Mouse (Mus musculus) liver, embryonic 16.5 days (tissue): ENCODE measurements around the gene Gbp9. TPM values are rescaled to one million over a fixed set of nuclear protein-coding genes. Genes with fewer than 3 reads are reported as not detected.
A peak's percentile ranks its signal among the peaks of the same experiment; 100 is the strongest.
"Not testable (repeated sequence)": the region's sequence is repeated elsewhere in the genome, so short reads cannot be mapped to it uniquely, and the experiment has no call there.

Experiments
- ATAC-seq: fragments of 200-750 bp; cut with Nextera tagmentation; 2 replicates; pipeline ENCODE4 v1.8.0; 2017; ENCODE audit warnings: low read depth, mild to moderate bottlenecking, moderate number of reproducible peaks, moderate library complexity
- H3K27ac ChIP-seq: fragments of 300-500 bp; sonication (generic); 2 replicates; pipeline ENCODE4 v1.5.1; 2014; ENCODE audit warnings: mild to moderate bottlenecking, low read length
- H3K27me3 ChIP-seq: fragments of 300-500 bp; sonication (generic); 2 replicates; pipeline ENCODE4 v1.6.1; 2014; ENCODE audit warnings: low read depth, low read length, mixed read lengths; ENCODE audit not compliant: control insufficient read depth, insufficient read depth
- H3K36me3 ChIP-seq: fragments of 300-500 bp; sonication (generic); 2 replicates; pipeline ENCODE4 v1.6.1; 2014; ENCODE audit warnings: mild to moderate bottlenecking; ENCODE audit not compliant: control insufficient read depth, insufficient read depth
- H3K4me1 ChIP-seq: fragments of 300-500 bp; sonication (generic); 2 replicates; pipeline ENCODE4 v1.6.1; 2014; ENCODE audit warnings: low read depth, low read length, mixed read lengths; ENCODE audit not compliant: control insufficient read depth
- H3K4me2 ChIP-seq: fragments of 300-500 bp; sonication (generic); 2 replicates; pipeline ENCODE4 v1.6.1; 2014; ENCODE audit warnings: low read depth, low read length, mixed read lengths
- H3K4me3 ChIP-seq: fragments of 300-500 bp; sonication (generic); 2 replicates; pipeline ENCODE4 v1.5.1; 2014; ENCODE audit warnings: low read depth, mild to moderate bottlenecking, low read length
- H3K9ac ChIP-seq: fragments of 300-500 bp; sonication (generic); 2 replicates; pipeline ENCODE4 v1.6.1; 2014; ENCODE audit warnings: low read depth, low read length
- H3K9me3 ChIP-seq: fragments of 300-500 bp; sonication (generic); replicated peaks from 2 replicates; pipeline ENCODE4 v1.6.1; 2016; ENCODE audit warnings: low read length; ENCODE audit not compliant: control insufficient read depth
- WGBS: fragments of 180-500 bp; shearing (Covaris S2); extraction: QIAGEN DNeasy Blood & Tissue Kit; methylation state at CpG from one replicate; pipeline ENCODE4 v1.1.7; 2014; ENCODE audit not compliant: insufficient replicate concordance; 5-methylcytosine and 5-hydroxymethylcytosine counted together
- polyA plus RNA-seq: library from polyadenylated mRNA; unstranded; fragments of >200 nt; fragmentation: Nextera tagmentation; extraction: Ambion mirVana; gene quantifications from 2 replicates; pipeline ENCODE4 v1.2.1, GENCODE M21; 2015

Gene Gbp9
- polyA plus RNA-seq, 1 experiment from 2014 or later = 1.2 TPM

GRCm38 (mm10) chr5:105136706-105137304 lies 2.5 kb downstream of the Gbp9 start:
- not testable (repeated sequence) for H3K27me3 ChIP-seq, ATAC-seq, H3K4me1 ChIP-seq, H3K9ac ChIP-seq, H3K4me3 ChIP-seq, H3K27ac ChIP-seq, H3K36me3 ChIP-seq, H3K4me2 ChIP-seq, H3K9me3 ChIP-seq
- 29% methylated on average over 3 of the region's 3 CpGs for WGBS

DNA sequence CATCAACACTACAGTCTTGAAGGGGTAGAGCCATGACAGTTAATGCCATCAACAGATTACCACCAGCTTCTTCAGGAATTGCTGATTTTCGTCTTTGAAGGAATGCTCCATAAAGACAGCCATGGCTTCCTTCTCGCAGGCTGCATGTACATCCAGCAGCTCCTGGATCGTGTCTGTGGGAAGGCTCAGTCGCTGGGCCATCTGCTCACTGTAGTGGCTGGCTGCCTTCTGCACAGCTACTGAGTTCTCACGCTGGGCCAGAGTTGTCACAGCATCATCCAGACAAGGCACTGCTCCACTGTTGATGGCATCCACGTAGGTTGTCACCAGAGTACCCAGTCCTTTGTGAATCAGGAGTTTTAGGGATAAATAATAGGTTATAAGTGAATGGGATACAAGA lies 17.6 kb downstream of the Gbp9 start:
- not testable (repeated sequence) for H3K27me3 ChIP-seq, H3K9ac ChIP-seq, H3K4me1 ChIP-seq, H3K4me3 ChIP-seq, H3K9me3 ChIP-seq, H3K27ac ChIP-seq, ATAC-seq, H3K36me3 ChIP-seq, H3K4me2 ChIP-seq
- 44% methylated on average over 6 of the region's 6 CpGs for WGBS

- no peaks in the 10 kb centered on the region for H3K36me3 ChIP-seq
- 15% methylated on average over 2 of the region's 2 CpGs for WGBS
- no peak for ATAC-seq
Observed at GRCm38 (mm10) chr5:105115740-105116139, 23.6 kb downstream of the Gbp9 start.

GRCm38 (mm10) chr5:105114696-105115095 lies 24.6 kb downstream of the Gbp9 start:
- Histone ChIP-seq H3K36me3 (no peaks in the 10 kb centered on the region), H3K4me1 (no peaks in the 10 kb centered on the region), H3K4me3 (no peak overlapping the region), H3K4me2 (no peak overlapping the region), H3K27me3 (no peaks in the 10 kb centered on the region), H3K9me3 (no peaks in the 10 kb centered on the region), H3K27ac (no peak overlapping the region), H3K9ac (no peak overlapping the region)
- WGBS = 45% methylated on average over 2 of the region's 2 CpGs
- ATAC-seq = no peak

More at GRCm38 (mm10) chr5:105115740-105116139, 23.6 kb downstream of the Gbp9 start:
- no peak overlapping the region for H3K9ac ChIP-seq
- H3K4me2 ChIP-seq = no peak overlapping the region
- no peaks in the 10 kb centered on the region for H3K4me1 ChIP-seq
- H3K27ac ChIP-seq = no peak overlapping the region
- no peaks in the 10 kb centered on the region for H3K9me3 ChIP-seq
- H3K4me3 ChIP-seq = no peak overlapping the region
- no peaks in the 10 kb centered on the region for H3K27me3 ChIP-seq

GRCm38 (mm10) chr5:105113656-105114055 lies 25.7 kb downstream of the Gbp9 start:
- Histone ChIP-seq H3K36me3 (no peaks in the 10 kb centered on the region), H3K27me3 (no peaks in the 10 kb centered on the region), H3K4me2 (no peak overlapping the region), H3K9ac (no peak overlapping the region), H3K27ac (no peak overlapping the region), H3K9me3 (no peaks in the 10 kb centered on the region), H3K4me3 (no peak overlapping the region), H3K4me1 (no peaks in the 10 kb centered on the region)
- WGBS = 70% methylated on average over 5 of the region's 5 CpGs
- no peak for ATAC-seq

DNA sequence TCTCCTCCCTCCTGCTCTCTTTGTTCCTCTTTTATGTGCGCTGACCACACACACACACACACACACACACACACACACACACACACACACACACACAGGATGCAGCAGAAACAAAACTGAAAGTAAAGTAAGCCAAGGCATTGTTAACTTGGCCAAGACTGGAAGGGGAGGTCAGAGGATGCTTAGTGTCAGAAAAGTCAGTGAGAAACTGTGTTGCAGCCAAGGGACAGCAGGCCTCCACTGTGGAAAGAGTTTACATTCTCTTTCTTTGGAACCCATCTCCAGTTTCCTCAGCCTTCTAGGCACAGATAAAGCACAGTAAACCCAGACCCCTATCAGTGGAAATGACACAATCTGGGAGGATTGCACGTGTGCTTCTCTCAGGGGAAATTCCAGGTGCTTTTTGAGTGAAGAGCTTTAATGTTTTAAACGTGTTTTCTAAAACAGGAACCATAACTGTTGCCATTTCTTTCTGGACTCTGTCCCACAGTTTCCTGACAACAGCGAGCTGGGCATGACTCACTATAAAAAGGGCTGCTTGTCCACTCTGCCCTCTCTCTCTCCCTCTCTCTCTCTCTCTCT lies 29.0 kb downstream of the Gbp9 start:
- WGBS = 3% methylated on average over 4 of the region's 4 CpGs
- not testable (repeated sequence) for H3K9me3 ChIP-seq, H3K4me1 ChIP-seq, H3K27me3 ChIP-seq, H3K36me3 ChIP-seq, H3K4me3 ChIP-seq, H3K9ac ChIP-seq
- peak; percentile 64 for ATAC-seq
- Histone ChIP-seq H3K4me2 (0 out of 2 replicates have a peak overlapping the region, but pooled peaks have one; percentile 9), H3K27ac (peak overlapping the region; percentile 19; the same call in 1 of the 2 replicates)

GRCm38 (mm10) chr5:105109775-105110174 lies 29.6 kb downstream of the Gbp9 start:
- H3K36me3 ChIP-seq, H3K4me1 ChIP-seq, H3K4me3 ChIP-seq, H3K27me3 ChIP-seq, ATAC-seq, H3K4me2 ChIP-seq, H3K9me3 ChIP-seq, H3K9ac ChIP-seq: not testable (repeated sequence)
- 0 out of 2 replicates have a peak overlapping the region, but pooled peaks have one; percentile 19 for H3K27ac ChIP-seq
- WGBS = 14% methylated on average over 1 of the region's 1 CpGs

GRCm38 (mm10) chr5:105105689-105106088 lies 33.6 kb downstream of the Gbp9 start:
- 24% methylated on average over 2 of the region's 2 CpGs for WGBS
- ATAC-seq = not testable (repeated sequence)

DNA sequence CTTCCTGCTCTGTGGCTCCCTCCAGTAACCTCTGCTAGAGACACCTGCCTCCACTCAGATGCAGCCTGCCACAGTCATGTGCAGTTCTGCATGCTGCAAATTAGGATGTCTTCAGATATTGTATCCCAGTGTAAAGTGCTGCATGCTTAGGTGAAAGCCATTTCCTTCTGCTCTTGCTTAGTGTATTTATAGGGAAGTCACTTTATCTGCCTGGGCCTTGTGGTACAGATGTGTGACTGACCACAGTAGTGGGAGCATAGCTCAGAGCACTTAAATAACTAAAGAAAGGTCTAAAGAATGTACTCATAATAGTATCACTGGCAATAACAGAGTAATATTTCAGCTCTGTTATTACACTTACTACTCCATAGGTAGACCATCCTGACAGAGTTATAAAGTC lies 57.4 kb downstream of the Gbp9 start:
- ATAC-seq = no peak
- Histone ChIP-seq H3K4me1 (no peaks in the 10 kb centered on the region), H3K27ac (no peak overlapping the region), H3K4me2 (no peak overlapping the region), H3K36me3 (no peaks in the 10 kb centered on the region), H3K9ac (no peak overlapping the region), H3K27me3 (no peaks in the 10 kb centered on the region), H3K4me3 (no peak overlapping the region), H3K9me3 (no peaks in the 10 kb centered on the region)

More at GRCm38 (mm10) chr5:105105689-105106088, 33.6 kb downstream of the Gbp9 start:
- H3K27ac ChIP-seq, H3K4me3 ChIP-seq, H3K36me3 ChIP-seq, H3K9ac ChIP-seq, H3K27me3 ChIP-seq, H3K4me1 ChIP-seq, H3K9me3 ChIP-seq, H3K4me2 ChIP-seq: not testable (repeated sequence)
